Mouse (Mus musculus) neural tube, embryonic 10.5 days (tissue): ENCODE data around the gene Hrh2.

Source experiments
- DNase-seq: peaks from one replicate; pipeline ENCODE4 v3.0.0-alpha.2; 2017; ENCODE audit warnings: low spot score; ENCODE audit errors: extremely low spot score

Gene Hrh2

GRCm38 (mm10) chr13:54215777-54216316, 23.9 kb downstream of the Hrh2 start:
- DNase-seq: no peak

GRCm38 (mm10) chr13:54218341-54218740, 26.4 kb downstream of the Hrh2 start:
- DNase-seq: no peak

GRCm38 (mm10) chr13:54221631-54222179, 29.8 kb downstream of the Hrh2 start:
- no peak for DNase-seq

GRCm38 (mm10) chr13:54222921-54223769, 31.2 kb downstream of the Hrh2 start:
- no peak for DNase-seq

- DNase-seq: peak; percentile 48
Observed at GRCm38 (mm10) chr13:54227916-54228483, 36.1 kb downstream of the Hrh2 start.

- no peak for DNase-seq
Observed at GRCm38 (mm10) chr13:54230081-54230480, 38.2 kb downstream of the Hrh2 start.

- no peak for DNase-seq
Observed at GRCm38 (mm10) chr13:54231868-54232267, 39.9 kb downstream of the Hrh2 start.

- no peak for DNase-seq
Observed at GRCm38 (mm10) chr13:54237512-54237911, 45.6 kb downstream of the Hrh2 start.

GRCm38 (mm10) chr13:54238585-54239323, 46.8 kb downstream of the Hrh2 start:
- no peak for DNase-seq

- no peak for DNase-seq
Observed at GRCm38 (mm10) chr13:54242380-54242779, 50.5 kb downstream of the Hrh2 start.

- no peak for DNase-seq
Observed at GRCm38 (mm10) chr13:54245204-54245603, 53.3 kb downstream of the Hrh2 start.

GRCm38 (mm10) chr13:54247545-54247944, 55.6 kb downstream of the Hrh2 start:
- DNase-seq: peak; percentile 85

GRCm38 (mm10) chr13:54248436-54248995, 56.6 kb downstream of the Hrh2 start:
- DNase-seq: peak; percentile 26

- DNase-seq: no peak
Observed at GRCm38 (mm10) chr13:54249007-54249406, 57.1 kb downstream of the Hrh2 start.

GRCm38 (mm10) chr13:54250346-54250745, 58.4 kb downstream of the Hrh2 start:
- peak; percentile 28 for DNase-seq

- no peak for DNase-seq
Observed at GRCm38 (mm10) chr13:54251541-54252225, 59.8 kb downstream of the Hrh2 start.

GRCm38 (mm10) chr13:54257580-54258223, 65.8 kb downstream of the Hrh2 start:
- no peak for DNase-seq

GRCm38 (mm10) chr13:54258231-54258743, 66.4 kb downstream of the Hrh2 start:
- DNase-seq: no peak

- no peak for DNase-seq
Observed at GRCm38 (mm10) chr13:54260318-54260717, 68.4 kb downstream of the Hrh2 start.
